7 mouse cellular contexts compared by ENCODE assay signal in genomic region chr1:105780079-105780456, GRCm38 (mm10). TPM values are rescaled to one million over a fixed set of nuclear protein-coding genes. Genes with fewer than 3 reads are reported as not detected.
A peak's percentile ranks its signal among the peaks of the same experiment; 100 is the strongest.
DNase-seq lines count a peak whose midpoint lies in the region; ATAC-seq and TF ChIP-seq lines count a peak whose summit lies in the region.

No protein-coding gene starts in this region.

- peaks cover 12% of the 10 kb centered on the region for H3K27me3 ChIP-seq in lung, embryonic 16.5 days (ENCODE audit: control insufficient read depth, insufficient read depth, low read depth, low read length)
- peaks cover 36% of the 10 kb centered on the region for H3K27me3 ChIP-seq in forebrain, embryonic 13.5 days
- peaks cover 26% of the 10 kb centered on the region for H3K27me3 ChIP-seq in limb, embryonic 14.5 days (ENCODE audit: control insufficient read depth, insufficient read depth, low read length)
- no peaks in the 10 kb centered on the region; the same call in 1 of the 2 replicates for H3K27me3 ChIP-seq in splenic B cell, adult 2 months (ENCODE audit: control insufficient read depth, insufficient read depth, low read length, poor library complexity, severe bottlenecking)

- peak overlapping the region; percentile 75 for H3K4me3 ChIP-seq in lung, embryonic 16.5 days (ENCODE audit: low read length)
- peak overlapping the region; percentile 54 for H3K4me3 ChIP-seq in forebrain, embryonic 13.5 days
- H3K4me3 ChIP-seq in limb, embryonic 14.5 days (replicated peaks; ENCODE audit: low read length): peak overlapping the region; percentile 57

- 32% methylated on average over 12 of the region's 12 CpGs for WGBS in lung, embryonic 16.5 days
- WGBS in forebrain, embryonic 13.5 days: 40% methylated on average over 12 of the region's 12 CpGs
- 32% methylated on average over 12 of the region's 12 CpGs for WGBS in limb, embryonic 14.5 days

- H3K9me3 ChIP-seq in lung, embryonic 16.5 days (ENCODE audit: control insufficient read depth, low read length): no peaks in the 10 kb centered on the region
- no peaks in the 10 kb centered on the region for H3K9me3 ChIP-seq in forebrain, embryonic 13.5 days (replicated peaks)
- H3K9me3 ChIP-seq in limb, embryonic 14.5 days (ENCODE audit: control insufficient read depth, low read length): no peaks in the 10 kb centered on the region

- peak overlapping the region; percentile 82 for H3K9ac ChIP-seq in lung, embryonic 16.5 days (ENCODE audit: low read length)
- H3K9ac ChIP-seq in forebrain, embryonic 13.5 days: peak overlapping the region; percentile 67
- H3K9ac ChIP-seq in limb, embryonic 14.5 days (ENCODE audit: low read depth, low read length, severe bottlenecking): peak overlapping the region; percentile 63; the same call in 1 of the 2 replicates

- TF ChIP-seq POLR2A in limb, embryonic 14.5 days (IDR thresholded peaks at IDR 0.05; ENCODE audit: borderline replicate concordance, extremely low read depth, insufficient read depth, insufficient read length): no peak

- H3K4me1 ChIP-seq in lung, embryonic 16.5 days (replicated peaks; ENCODE audit: control insufficient read depth, insufficient read depth, low read length): peaks cover 14% of the 10 kb centered on the region
- H3K4me1 ChIP-seq in forebrain, embryonic 13.5 days: peaks cover 10% of the 10 kb centered on the region
- H3K4me1 ChIP-seq in limb, embryonic 14.5 days (ENCODE audit: control insufficient read depth, insufficient read depth, low read length): peaks cover 14% of the 10 kb centered on the region; the same call in 1 of the 2 replicates

- H3K36me3 ChIP-seq in lung, embryonic 16.5 days (ENCODE audit: control insufficient read depth, insufficient read depth, low read length): no peaks in the 10 kb centered on the region
- no peaks in the 10 kb centered on the region for H3K36me3 ChIP-seq in forebrain, embryonic 13.5 days (ENCODE audit: poor library complexity, severe bottlenecking)
- H3K36me3 ChIP-seq in limb, embryonic 14.5 days (ENCODE audit: control insufficient read depth, insufficient read depth, low read length): no peaks in the 10 kb centered on the region
- H3K36me3 ChIP-seq in splenic B cell, adult 2 months (ENCODE audit: control insufficient read depth, insufficient read depth, low read length, poor library complexity, severe bottlenecking): no peaks in the 10 kb centered on the region

- peak overlapping the region; percentile 98 for H3K4me2 ChIP-seq in lung, embryonic 16.5 days (ENCODE audit: low read depth, low read length)
- H3K4me2 ChIP-seq in forebrain, embryonic 13.5 days: peak overlapping the region; percentile 96
- H3K4me2 ChIP-seq in limb, embryonic 14.5 days (replicated peaks; ENCODE audit: low read depth, low read length, severe bottlenecking): peak overlapping the region; percentile 95

- ATAC-seq in lung, embryonic 16.5 days (ENCODE audit: low read depth): peak; percentile 20
- ATAC-seq in forebrain, embryonic 13.5 days: peak; percentile 34; the same call in 1 of the 2 replicates
- peak; percentile 9; the same call in 1 of the 2 replicates for ATAC-seq in limb, embryonic 14.5 days (ENCODE audit: low FRiP score, low read depth)

- DNase-seq in lung, adult 18-20 months: no peak
- DNase-seq in limb, embryonic 14.5 days (ENCODE audit: low spot score): no peak
- peak; percentile 4 for DNase-seq in splenic B cell, adult 2 months (ENCODE audit: low read depth, low spot score)
- no peak for DNase-seq in frontal cortex, postnatal 25 days (ENCODE audit: low spot score in 2 of 2)
- no peak for DNase-seq in ovary, adult 18-20 months (ENCODE audit: low spot score)

- no peak overlapping the region for H3K27ac ChIP-seq in lung, embryonic 16.5 days (ENCODE audit: low read length)
- no peak overlapping the region for H3K27ac ChIP-seq in forebrain, embryonic 13.5 days
- H3K27ac ChIP-seq in limb, embryonic 14.5 days (replicated peaks; ENCODE audit: low read depth, low read length): no peak overlapping the region

RNA-seq across cellular contexts. Expression of gene Tnfrsf11a, which starts 0.5 kb away (rescaled TPM):
- 1.4 and 1.8 TPM in 2 replicates for polyA plus RNA-seq in lung, embryonic 16.5 days (2015; fragmentation: Nextera tagmentation; extraction: Ambion mirVana)
- polyA plus RNA-seq in forebrain, embryonic 13.5 days (2015; fragmentation: Nextera tagmentation; extraction: Ambion mirVana): 0.11 and 0.46 TPM in 2 replicates
- 1.8 and 2.2 TPM in 2 replicates for polyA plus RNA-seq in limb, embryonic 14.5 days (2012; rRNA removed)
- polyA plus RNA-seq in limb, embryonic 14.5 days (2014; fragmentation: Nextera tagmentation; extraction: Ambion mirVana): 1.6 TPM in 2 replicates
